Mouse (Mus musculus) CH12.LX (cell line): ENCODE data around the gene Zfp800. TPM values are rescaled to one million over a fixed set of nuclear protein-coding genes. Genes with fewer than 3 reads are reported as not detected.

Source experiments
- DNase-seq: peaks from one replicate; pipeline ENCODE4 v3.0.0-alpha.2; 2013; ENCODE audit errors: extremely low read depth
- H3K27ac ChIP-seq: 2 replicates; pipeline ENCODE4 v1.5.1; 2012; ENCODE audit warnings: low read depth, mild to moderate bottlenecking, control low read depth, moderate library complexity; ENCODE audit not compliant: insufficient read depth
- H3K27me3 ChIP-seq: replicated peaks from 2 replicates; pipeline ENCODE3; 2012; ENCODE audit warnings: inconsistent platforms
- H3K36me3 ChIP-seq, 2 experiments: replicated peaks in 1 of 2; 2 replicates each; pipeline versions ENCODE3 to v1.6.1; 2012; ENCODE audit warnings: inconsistent platforms in 1 of 2, low read length in 1 of 2, mild to moderate bottlenecking in 1 of 2, mixed read lengths in 1 of 2, moderate library complexity in 1 of 2; ENCODE audit not compliant: control insufficient read depth in 1 of 2, insufficient read depth in 1 of 2
- H3K4me1 ChIP-seq, 2 experiments: 2 replicates each; pipeline ENCODE4 v1.6.1; 2012; ENCODE audit warnings: inconsistent platforms in 1 of 2, moderate library complexity in 1 of 2; ENCODE audit not compliant: insufficient read depth in 2 of 2, control insufficient read depth in 1 of 2
- H3K4me2 ChIP-seq: 2 replicates; pipeline ENCODE4 v1.6.1; 2012; ENCODE audit warnings: low read depth, mild to moderate bottlenecking, control low read depth; ENCODE audit not compliant: poor library complexity, insufficient read depth, severe bottlenecking
- H3K4me3 ChIP-seq, 3 experiments: fragments of 150-350 bp in 1 of 3; sonication (generic) in 1 of 3; replicated peaks in 1 of 3; 2 replicates each; pipeline versions ENCODE3 to v1.5.1; 2011 to 2012; ENCODE audit warnings: low read depth in 2 of 3, low read length in 2 of 3, mild to moderate bottlenecking in 2 of 3, moderate library complexity in 2 of 3, control low read depth in 1 of 3, improper control_type of control experiment in 1 of 3, inconsistent platforms in 1 of 3, mixed read lengths in 1 of 3; ENCODE audit not compliant: poor library complexity in 1 of 3
- H3K79me2 ChIP-seq: replicated peaks from 2 replicates; pipeline ENCODE4 v1.6.1; 2012; ENCODE audit warnings: mild to moderate bottlenecking, moderate library complexity; ENCODE audit not compliant: control insufficient read depth, poor library complexity, insufficient read depth, severe bottlenecking; ENCODE audit errors: extremely low read depth
- H3K9ac ChIP-seq: 2 replicates; pipeline ENCODE4 v1.6.1; 2012; ENCODE audit warnings: low read depth, mild to moderate bottlenecking, control low read depth, moderate library complexity; ENCODE audit not compliant: insufficient read depth
- H3K9me3 ChIP-seq: replicated peaks from 2 replicates; pipeline ENCODE3; 2012; ENCODE audit warnings: low read length, inconsistent platforms, mixed read lengths
- BHLHE40 ChIP-seq: IDR thresholded peaks from 2 replicates; pipeline ENCODE4 v1.6.1; 2011; ENCODE audit warnings: mild to moderate bottlenecking, low read depth, low read length, improper control_type of control experiment
- CHD2 ChIP-seq: IDR thresholded peaks from 2 replicates; pipeline ENCODE4 v1.6.1; 2011; ENCODE audit warnings: low read length, improper control_type of control experiment
- CTCF ChIP-seq, 2 experiments: IDR thresholded peaks in 1 of 2; conservative IDR thresholded peaks in 1 of 2; 2 replicates each; pipeline ENCODE4 v1.5.1; 2011 to 2012; ENCODE audit warnings: low read depth in 2 of 2, low read length in 2 of 2, improper control_type of control experiment in 1 of 2, inconsistent platforms in 1 of 2, mild to moderate bottlenecking in 1 of 2, moderate library complexity in 1 of 2
- ELF1 ChIP-seq: IDR thresholded peaks from 2 replicates; pipeline ENCODE4 v1.6.1; 2014; ENCODE audit warnings: low read depth, mild to moderate bottlenecking, inconsistent platforms, low read length, improper control_type of control experiment
- EP300 ChIP-seq: IDR thresholded peaks from 2 replicates; pipeline ENCODE4 v1.6.1; 2011; ENCODE audit warnings: low read length, improper control_type of control experiment
- GABPA ChIP-seq: IDR thresholded peaks from 2 replicates; pipeline ENCODE4 v1.6.1; 2012; ENCODE audit warnings: low read depth, low read length, improper control_type of control experiment, inconsistent platforms; ENCODE audit not compliant: insufficient replicate concordance
- HCFC1 ChIP-seq: IDR thresholded peaks from 2 replicates; pipeline ENCODE4 v1.6.1; 2012; ENCODE audit warnings: low read depth, mild to moderate bottlenecking, inconsistent platforms, low read length, improper control_type of control experiment
- JUN ChIP-seq: IDR thresholded peaks from 2 replicates; pipeline ENCODE4 v1.6.1; 2011; ENCODE audit warnings: low read depth, mild to moderate bottlenecking, low read length, improper control_type of control experiment, moderate library complexity; ENCODE audit not compliant: insufficient read depth
- JUND ChIP-seq: conservative IDR thresholded peaks from 2 replicates; pipeline ENCODE4 v1.6.1; 2011; ENCODE audit warnings: low read depth, low read length, improper control_type of control experiment
- KAT2A ChIP-seq: IDR thresholded peaks from 2 replicates; pipeline ENCODE4 v1.6.1; 2012; ENCODE audit warnings: low read length, improper control_type of control experiment, inconsistent platforms; ENCODE audit not compliant: insufficient replicate concordance
- MAFK ChIP-seq: IDR thresholded peaks from 2 replicates; pipeline ENCODE4 v1.6.1; 2011; ENCODE audit warnings: low read length, improper control_type of control experiment; ENCODE audit not compliant: insufficient replicate concordance
- MEF2A ChIP-seq: IDR thresholded peaks from 2 replicates; pipeline ENCODE4 v1.6.1; 2014; ENCODE audit warnings: low read depth, mild to moderate bottlenecking, inconsistent platforms, low read length, improper control_type of control experiment, borderline replicate concordance
- NELFE ChIP-seq: IDR thresholded peaks from 2 replicates; pipeline ENCODE4 v1.6.1; 2011; ENCODE audit warnings: low read depth, low read length, improper control_type of control experiment
- NRF1 ChIP-seq: IDR thresholded peaks from 2 replicates; pipeline ENCODE4 v1.6.1; 2014; ENCODE audit warnings: low read depth, mild to moderate bottlenecking, inconsistent platforms, low read length, improper control_type of control experiment, moderate library complexity
- PAX5 ChIP-seq: IDR thresholded peaks from 2 replicates; pipeline ENCODE4 v1.6.1; 2012; ENCODE audit warnings: low read length, inconsistent platforms, mixed read lengths
- SIN3A ChIP-seq: IDR thresholded peaks from 2 replicates; pipeline ENCODE4 v1.6.1; 2012; ENCODE audit warnings: low read length, improper control_type of control experiment, inconsistent platforms
- TCF12 ChIP-seq: IDR thresholded peaks from 2 replicates; pipeline ENCODE4 v1.6.1; 2014; ENCODE audit warnings: low read depth, mild to moderate bottlenecking, inconsistent platforms, low read length, improper control_type of control experiment
- UBTF ChIP-seq: IDR thresholded peaks from 2 replicates; pipeline ENCODE4 v1.6.1; 2012; ENCODE audit warnings: low read depth, mild to moderate bottlenecking, inconsistent platforms, low read length, improper control_type of control experiment, moderate library complexity
- USF1 ChIP-seq: IDR thresholded peaks from 2 replicates; pipeline ENCODE4 v1.6.1; 2014; ENCODE audit warnings: low read depth, mild to moderate bottlenecking, inconsistent platforms, low read length, improper control_type of control experiment
- USF2 ChIP-seq: conservative IDR thresholded peaks from 2 replicates; pipeline ENCODE4 v1.6.1; 2011; ENCODE audit warnings: low read depth, low read length, improper control_type of control experiment
- ZC3H11A ChIP-seq: IDR thresholded peaks from 2 replicates; pipeline ENCODE4 v1.6.1; 2012; ENCODE audit warnings: low read depth, mild to moderate bottlenecking, inconsistent platforms, low read length, improper control_type of control experiment
- ZKSCAN1 ChIP-seq: IDR thresholded peaks from 2 replicates; pipeline ENCODE4 v1.6.1; 2012; ENCODE audit warnings: low read depth, inconsistent platforms, low read length, improper control_type of control experiment, borderline replicate concordance
- ZMIZ1 ChIP-seq: IDR thresholded peaks from 2 replicates; pipeline ENCODE4 v1.6.1; 2012; ENCODE audit warnings: low read depth, mild to moderate bottlenecking, inconsistent platforms, low read length, improper control_type of control experiment
- dilution Hi-C: fragments of 300-500 bp; cut with MboI; formaldehyde crosslinking; loops from 2 replicates; pipeline ENCODE4 v1.14.3; 2020; ENCODE audit warnings: low sequenced_read_pairs; ENCODE audit not compliant: extremely low pct_unique_long_range_greater_than_20kb, extremely low pct_ligation_motif_present
- in situ Hi-C: fragments of 300-500 bp; cut with MboI; formaldehyde crosslinking; loops from 3 replicates; pipeline ENCODE4 v1.14.3; 2019; ENCODE audit warnings: low sequenced_read_pairs, low pct_ligation_motif_present, low pct_unique_long_range_greater_than_20kb, mixed read lengths
- polyA plus RNA-seq: library from polyadenylated mRNA; unstranded; fragments of >175 nt; gene quantifications from 2 replicates; pipeline ENCODE4 v1.2.1, GENCODE M21; 2012; ENCODE audit warnings: low read depth; ENCODE audit not compliant: insufficient read length
- total RNA-seq, 2 experiments: library from RNA; depleted of rRNA; stranded (reverse); fragments of 300-350 nt in 1 of 2; fragments of >200 nt in 1 of 2; gene quantifications; 2 replicates each; pipeline ENCODE4 v1.2.3; 2012 to 2014

Gene Zfp800
- total and polyA plus RNA-seq, 3 experiments, result 19.1 to 49.5 (median 19.5) TPM

DNA sequence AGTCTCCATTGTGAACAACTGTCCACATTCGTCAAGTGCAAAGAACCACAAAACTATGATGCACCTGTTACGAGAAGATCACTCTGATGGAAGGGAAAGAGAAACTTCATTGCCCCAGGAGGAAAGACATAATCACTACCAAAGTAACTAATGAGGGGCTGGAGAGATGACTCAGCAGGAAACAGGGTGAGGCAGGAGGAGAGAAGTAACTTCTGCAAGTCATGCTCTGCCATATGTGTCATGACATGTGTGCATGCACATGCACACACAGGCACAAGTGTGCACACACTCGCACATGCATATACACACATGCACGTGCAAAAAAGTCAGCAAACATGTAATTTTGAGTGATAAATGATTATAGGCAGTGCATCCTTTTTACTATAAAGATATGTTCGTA, 54.9 kb downstream of the Zfp800 start:
- peak; percentile 36 for DNase-seq
- dilution Hi-C loops, result no loop called here
- no peaks in the 10 kb centered on the region for H3K36me3 ChIP-seq
- peaks cover 4% of the 10 kb centered on the region in 2 experiments; a peak in 3 of 4 replicates for H3K4me1 ChIP-seq
- no peak overlapping the region for H3K4me2 ChIP-seq
- H3K9ac ChIP-seq, result no peak overlapping the region
- H3K79me2 ChIP-seq, result no peaks in the 10 kb centered on the region
- H3K4me3 ChIP-seq, result no peak overlapping the region
- TF ChIP-seq GABPA, result no peak
- TF ChIP-seq MAFK, result 0 out of 2 replicates have a peak, but pooled peaks have one; percentile 48
- TF ChIP-seq TCF12, result no peak
- no peak for TF ChIP-seq JUND
- no peak for TF ChIP-seq NRF1
- TF ChIP-seq EP300, result no peak
- peak; percentile 70 for TF ChIP-seq BHLHE40
- TF ChIP-seq CHD2, result no peak
- TF ChIP-seq SIN3A, result no peak
- no peak for TF ChIP-seq PAX5
- TF ChIP-seq ELF1, result no peak
- TF ChIP-seq KAT2A, result no peak
- TF ChIP-seq HCFC1, result no peak
- no peak for TF ChIP-seq UBTF
- no peak for TF ChIP-seq USF2
- no peak for TF ChIP-seq NELFE
- no peak for TF ChIP-seq CTCF (conservative IDR thresholded peaks at IDR 0.05 in 1 of 2, IDR thresholded peaks at IDR 0.05 in 1 of 2; ENCODE audit: low read depth in 2 of 2, low read length in 2 of 2)
- no peaks in the 10 kb centered on the region for H3K9me3 ChIP-seq
- in situ Hi-C loops, result no loop called here
- H3K27ac ChIP-seq, result no peak overlapping the region
- no peaks in the 10 kb centered on the region for H3K27me3 ChIP-seq

GRCm38 (mm10) chr6:28341174-28341573, 56.6 kb downstream of the Zfp800 start:
- TF ChIP-seq ZC3H11A, result no peak
- TF ChIP-seq TCF12, result no peak
- no peak for TF ChIP-seq ZKSCAN1
- TF ChIP-seq JUN, result no peak
- no peak for TF ChIP-seq MEF2A
- no peak for TF ChIP-seq NELFE
- TF ChIP-seq ELF1, result no peak
- no peak for TF ChIP-seq SIN3A
- TF ChIP-seq ZMIZ1, result no peak
- TF ChIP-seq USF1, result no peak
- TF ChIP-seq BHLHE40, result no peak
- Histone ChIP-seq H3K4me2 (no peak overlapping the region), H3K9me3 (no peaks in the 10 kb centered on the region), H3K4me1 (peaks cover 4% of the 10 kb centered on the region in 2 experiments; a peak in 3 of 4 replicates), H3K36me3 (no peaks in the 10 kb centered on the region), H3K27ac (no peak overlapping the region), H3K9ac (no peak overlapping the region), H3K4me3 (no peak overlapping the region), H3K79me2 (no peaks in the 10 kb centered on the region), H3K27me3 (no peaks in the 10 kb centered on the region)
- DNase-seq, result no peak
- dilution Hi-C loops (no loop called here), in situ Hi-C loops (no loop called here)
